Mouse (Mus musculus): ENCODE results near the gene Cacnb4. TPM values are rescaled to one million over a fixed set of nuclear protein-coding genes. Genes with fewer than 3 reads are reported as not detected.

Cacnb4 gene
- polyA plus RNA-seq, 1 experiment: 0.68 TPM

DNA sequence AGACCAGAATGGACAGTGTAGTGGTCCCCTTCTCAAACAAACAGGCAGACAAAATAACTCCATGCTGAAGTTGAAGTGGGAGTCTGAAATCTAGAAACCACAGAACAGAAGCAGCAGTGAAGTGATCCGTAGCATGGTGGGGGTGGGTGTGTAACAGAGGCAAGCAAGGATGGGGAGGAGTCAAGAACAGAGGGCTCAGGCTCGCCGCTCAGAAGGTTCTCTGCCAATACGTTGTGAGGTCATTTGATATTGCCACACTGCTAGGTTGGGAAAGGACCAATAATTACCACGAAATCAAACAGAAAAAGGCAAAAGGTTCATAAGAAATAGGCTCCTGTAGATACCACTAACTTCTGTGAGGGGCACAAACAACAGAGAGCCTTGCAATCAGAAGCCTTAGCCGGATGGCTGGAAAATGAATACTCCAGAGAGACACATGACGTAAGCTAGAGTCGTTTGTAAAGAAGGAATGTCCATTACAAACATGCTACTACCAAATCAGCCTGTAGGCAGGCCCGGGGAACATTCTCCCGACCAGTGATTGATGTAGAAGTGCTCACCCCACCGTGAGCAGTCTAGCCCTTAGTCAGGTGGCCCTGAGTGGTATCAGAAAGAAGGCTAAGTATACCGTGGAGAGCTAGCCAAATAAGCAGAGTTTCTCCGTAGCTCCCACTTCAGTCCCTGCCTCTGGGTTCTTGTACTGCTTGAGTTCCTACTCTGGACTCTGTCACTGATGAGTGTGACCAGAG lies 199.7 kb downstream of the Cacnb4 start:
- no peak for TF ChIP-seq CTCF (IDR thresholded peaks at IDR 0.05; ENCODE audit: control insufficient read depth, insufficient read depth, insufficient replicate concordance, low read depth, low read length)
- no peak for TF ChIP-seq POLR2A (IDR thresholded peaks at IDR 0.05; ENCODE audit: control insufficient read depth, low read depth, low read length)
- Histone ChIP-seq H3K27me3 (ENCODE audit: control insufficient read depth, insufficient read depth, low read length) (no peaks in the 10 kb centered on the region), H3K27ac (ENCODE audit: control insufficient read depth, insufficient read depth, low read depth, low read length) (no peak overlapping the region), H3K4me1 (ENCODE audit: control insufficient read depth, insufficient read depth, low read length) (no peaks in the 10 kb centered on the region), H3K36me3 (ENCODE audit: control insufficient read depth, insufficient read depth, low read length) (no peaks in the 10 kb centered on the region), H3K4me3 (ENCODE audit: control insufficient read depth, low read depth, low read length) (no peak overlapping the region)

DNA sequence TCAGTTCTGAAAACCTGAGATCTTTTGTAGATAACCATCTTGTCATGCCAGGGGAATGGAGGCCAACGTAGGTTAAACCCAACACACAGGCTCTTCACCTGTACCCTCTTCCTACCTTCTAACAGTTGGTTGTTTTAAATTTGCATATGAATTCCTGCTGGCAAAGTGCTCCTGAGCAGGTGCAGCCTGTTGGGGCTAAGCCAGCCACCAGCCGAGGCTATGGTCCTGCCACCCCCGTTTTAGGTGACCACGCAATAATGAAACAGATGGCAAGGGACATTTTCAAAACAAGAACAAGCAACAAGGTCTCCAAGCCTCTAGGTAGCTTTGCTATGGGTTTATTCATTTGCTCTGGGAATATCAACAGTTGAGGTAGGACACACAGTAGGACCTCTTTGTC lies 200.8 kb downstream of the Cacnb4 start:
- Histone ChIP-seq H3K4me1 (ENCODE audit: control insufficient read depth, insufficient read depth, low read length) (no peaks in the 10 kb centered on the region), H3K27me3 (ENCODE audit: control insufficient read depth, insufficient read depth, low read length) (no peaks in the 10 kb centered on the region), H3K27ac (ENCODE audit: control insufficient read depth, insufficient read depth, low read depth, low read length) (no peak overlapping the region), H3K36me3 (ENCODE audit: control insufficient read depth, insufficient read depth, low read length) (no peaks in the 10 kb centered on the region), H3K4me3 (ENCODE audit: control insufficient read depth, low read depth, low read length) (no peak overlapping the region)
- TF ChIP-seq POLR2A (IDR thresholded peaks at IDR 0.05; ENCODE audit: control insufficient read depth, low read depth, low read length): no peak
- TF ChIP-seq CTCF (IDR thresholded peaks at IDR 0.05; ENCODE audit: control insufficient read depth, insufficient read depth, insufficient replicate concordance, low read depth, low read length): no peak

DNA sequence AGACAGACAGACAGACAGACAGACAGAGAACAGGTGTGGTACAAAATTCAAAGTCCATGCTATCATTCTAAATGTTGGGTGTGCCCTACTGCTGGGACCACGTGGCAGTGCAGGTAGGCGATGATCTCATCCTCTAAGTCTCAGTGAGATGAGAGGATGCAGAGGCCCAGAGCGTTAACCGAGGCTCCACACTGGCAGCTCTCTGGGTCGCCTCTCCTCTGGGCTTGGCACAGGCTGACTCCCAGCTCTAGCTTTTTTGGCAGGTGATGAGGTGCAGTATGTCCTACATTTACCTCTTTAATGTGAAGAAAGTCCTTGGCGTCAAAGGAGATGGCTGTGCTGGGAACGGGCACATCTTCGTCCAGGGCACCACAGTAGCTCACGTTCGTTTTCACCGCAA lies 202.1 kb downstream of the Cacnb4 start:
- H3K27ac ChIP-seq (ENCODE audit: control insufficient read depth, insufficient read depth, low read depth, low read length): no peak overlapping the region
- no peaks in the 10 kb centered on the region for H3K27me3 ChIP-seq (ENCODE audit: control insufficient read depth, insufficient read depth, low read length)
- TF ChIP-seq POLR2A (IDR thresholded peaks at IDR 0.05; ENCODE audit: control insufficient read depth, low read depth, low read length) (no peak), CTCF (IDR thresholded peaks at IDR 0.05; ENCODE audit: control insufficient read depth, insufficient read depth, insufficient replicate concordance, low read depth, low read length) (no peak)
- H3K4me3 ChIP-seq (ENCODE audit: control insufficient read depth, low read depth, low read length): no peak overlapping the region
- H3K36me3 ChIP-seq (ENCODE audit: control insufficient read depth, insufficient read depth, low read length): no peaks in the 10 kb centered on the region
- no peaks in the 10 kb centered on the region for H3K4me1 ChIP-seq (ENCODE audit: control insufficient read depth, insufficient read depth, low read length)

DNA sequence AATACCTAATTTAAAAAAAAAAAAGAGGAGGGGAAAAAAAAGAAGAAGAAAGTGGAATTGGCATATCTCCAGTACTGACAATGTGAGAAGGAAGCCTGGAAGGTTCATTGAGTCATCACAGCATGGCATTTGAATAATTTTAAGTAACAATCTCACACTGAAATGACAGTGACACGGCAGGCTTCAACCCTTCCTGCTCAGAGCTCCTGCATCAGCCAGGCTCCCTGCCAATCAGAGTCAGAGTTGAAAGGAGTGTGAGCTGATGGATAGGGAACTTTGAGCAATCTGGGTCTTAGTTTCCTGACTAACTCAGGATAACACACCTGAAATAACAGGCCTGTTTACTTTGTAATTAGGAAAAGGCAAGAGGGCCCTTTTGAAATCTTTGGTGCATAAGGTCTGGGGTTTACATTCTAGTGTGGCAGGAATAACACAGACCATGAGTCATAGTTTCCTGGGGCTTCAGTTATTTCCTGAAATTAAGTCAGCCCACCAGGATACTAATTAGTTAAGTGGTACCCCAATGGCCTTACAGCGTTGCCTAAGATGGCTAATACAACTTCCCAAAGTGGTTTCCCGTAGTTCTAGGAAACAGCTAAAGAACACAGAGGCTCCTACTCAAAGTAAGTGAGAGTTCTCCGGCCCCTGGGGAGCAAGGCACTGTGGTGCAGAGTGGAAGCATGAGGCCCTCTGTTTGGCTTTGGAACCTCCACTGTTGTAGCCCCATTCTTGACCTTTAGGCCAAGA lies 204.9 kb downstream of the Cacnb4 start:
- no peaks in the 10 kb centered on the region for H3K27me3 ChIP-seq (ENCODE audit: control insufficient read depth, insufficient read depth, low read length)
- no peak overlapping the region for H3K27ac ChIP-seq (ENCODE audit: control insufficient read depth, insufficient read depth, low read depth, low read length)
- no peak overlapping the region for H3K4me3 ChIP-seq (ENCODE audit: control insufficient read depth, low read depth, low read length)
- TF ChIP-seq CTCF (IDR thresholded peaks at IDR 0.05; ENCODE audit: control insufficient read depth, insufficient read depth, insufficient replicate concordance, low read depth, low read length) (no peak), POLR2A (IDR thresholded peaks at IDR 0.05; ENCODE audit: control insufficient read depth, low read depth, low read length) (no peak)
- H3K4me1 ChIP-seq (ENCODE audit: control insufficient read depth, insufficient read depth, low read length): no peaks in the 10 kb centered on the region
- H3K36me3 ChIP-seq (ENCODE audit: control insufficient read depth, insufficient read depth, low read length): no peaks in the 10 kb centered on the region

DNA sequence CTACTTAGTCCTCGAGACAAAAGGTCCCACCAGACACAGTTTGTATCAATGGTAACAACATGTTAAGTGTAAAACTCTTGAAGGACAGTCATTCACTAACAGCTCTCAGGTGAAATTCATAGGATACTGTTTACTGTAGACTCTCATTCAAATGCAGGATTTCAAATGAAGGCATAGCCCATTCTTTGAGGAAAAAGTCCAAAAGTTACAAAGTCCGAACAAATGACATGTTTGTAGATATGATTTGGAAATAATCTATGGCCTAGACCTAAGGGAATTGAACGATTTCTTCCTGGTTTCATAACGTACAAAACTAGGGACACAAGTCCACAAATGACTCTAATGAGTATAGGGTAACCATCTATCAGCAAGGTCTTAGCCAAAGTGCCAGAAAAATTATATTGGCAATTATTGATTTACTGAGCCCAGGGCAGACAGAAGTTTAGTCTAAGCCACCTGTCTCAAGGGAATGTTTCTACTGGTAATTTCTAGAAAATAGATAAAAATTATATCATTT lies 206.5 kb downstream of the Cacnb4 start:
- TF ChIP-seq CTCF (IDR thresholded peaks at IDR 0.05; ENCODE audit: control insufficient read depth, insufficient read depth, insufficient replicate concordance, low read depth, low read length) (no peak), POLR2A (IDR thresholded peaks at IDR 0.05; ENCODE audit: control insufficient read depth, low read depth, low read length) (no peak)
- Histone ChIP-seq H3K4me1 (ENCODE audit: control insufficient read depth, insufficient read depth, low read length) (no peaks in the 10 kb centered on the region), H3K4me3 (ENCODE audit: control insufficient read depth, low read depth, low read length) (no peak overlapping the region), H3K27me3 (ENCODE audit: control insufficient read depth, insufficient read depth, low read length) (no peaks in the 10 kb centered on the region), H3K36me3 (ENCODE audit: control insufficient read depth, insufficient read depth, low read length) (no peaks in the 10 kb centered on the region), H3K27ac (ENCODE audit: control insufficient read depth, insufficient read depth, low read depth, low read length) (no peak overlapping the region)

DNA sequence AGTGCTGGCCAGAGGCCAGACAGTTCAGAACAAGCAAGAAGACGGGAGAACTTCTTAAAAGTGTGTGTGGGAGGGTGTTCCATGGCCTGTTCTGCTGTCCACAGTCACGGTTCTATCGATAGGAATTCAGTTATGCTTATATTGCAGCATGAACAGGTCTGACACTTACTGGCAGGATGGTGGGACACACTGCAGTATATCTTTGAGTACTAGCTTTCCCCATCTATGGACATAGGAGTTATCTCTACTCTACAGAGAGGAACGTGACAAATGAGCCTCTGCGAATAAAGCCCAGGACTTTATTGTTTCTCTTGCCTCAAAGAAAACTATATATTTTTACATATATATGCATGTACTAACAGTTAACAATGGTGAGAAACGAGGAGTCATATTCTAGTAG lies 209.0 kb downstream of the Cacnb4 start:
- Histone ChIP-seq H3K27ac (ENCODE audit: control insufficient read depth, insufficient read depth, low read depth, low read length) (no peak overlapping the region), H3K4me1 (ENCODE audit: control insufficient read depth, insufficient read depth, low read length) (no peaks in the 10 kb centered on the region), H3K36me3 (ENCODE audit: control insufficient read depth, insufficient read depth, low read length) (no peaks in the 10 kb centered on the region), H3K27me3 (ENCODE audit: control insufficient read depth, insufficient read depth, low read length) (no peaks in the 10 kb centered on the region), H3K4me3 (ENCODE audit: control insufficient read depth, low read depth, low read length) (no peak overlapping the region)
- TF ChIP-seq POLR2A (IDR thresholded peaks at IDR 0.05; ENCODE audit: control insufficient read depth, low read depth, low read length) (no peak), CTCF (IDR thresholded peaks at IDR 0.05; ENCODE audit: control insufficient read depth, insufficient read depth, insufficient replicate concordance, low read depth, low read length) (no peak)

DNA sequence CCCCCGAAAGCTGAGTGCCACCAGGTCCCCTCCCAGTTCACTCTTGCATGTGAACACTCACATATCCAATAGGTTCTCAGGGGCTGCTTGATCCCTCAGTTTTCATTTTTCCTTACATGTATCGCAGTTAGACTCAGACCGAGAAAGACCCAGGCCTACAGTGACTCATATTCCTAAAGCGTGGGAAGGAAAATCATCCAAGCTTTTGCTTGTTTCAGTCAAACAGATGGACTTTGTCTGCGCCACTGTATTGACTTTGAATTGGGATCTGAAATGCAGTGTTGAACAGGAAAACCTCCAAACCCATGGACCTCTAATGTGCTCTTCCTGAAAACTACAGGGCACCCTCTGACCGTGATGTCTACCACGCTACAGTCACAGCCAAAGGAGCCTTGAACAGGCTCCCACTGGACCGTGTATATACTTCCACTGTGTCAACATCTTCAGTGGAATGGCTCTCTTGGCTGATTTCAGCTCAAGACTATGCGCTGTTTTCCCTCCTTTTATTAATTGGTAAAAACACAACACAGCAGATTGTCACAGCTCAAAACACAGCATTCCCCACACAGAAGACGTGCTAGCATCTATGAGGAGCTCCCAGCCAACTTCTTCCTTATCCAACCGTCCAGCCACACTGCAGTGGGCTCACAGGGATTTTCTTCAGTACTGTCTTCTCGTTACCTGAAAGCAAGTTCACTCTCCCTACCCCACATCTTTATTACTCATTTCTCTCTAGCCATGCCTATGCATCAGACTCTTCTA lies 215.2 kb downstream of the Cacnb4 start:
- TF ChIP-seq CTCF (IDR thresholded peaks at IDR 0.05; ENCODE audit: control insufficient read depth, insufficient read depth, insufficient replicate concordance, low read depth, low read length) (no peak), POLR2A (IDR thresholded peaks at IDR 0.05; ENCODE audit: control insufficient read depth, low read depth, low read length) (no peak)
- H3K27ac ChIP-seq (ENCODE audit: control insufficient read depth, insufficient read depth, low read depth, low read length): no peak overlapping the region
- H3K27me3 ChIP-seq (ENCODE audit: control insufficient read depth, insufficient read depth, low read length): no peaks in the 10 kb centered on the region
- no peak overlapping the region for H3K4me3 ChIP-seq (ENCODE audit: control insufficient read depth, low read depth, low read length)
- H3K36me3 ChIP-seq (ENCODE audit: control insufficient read depth, insufficient read depth, low read length): no peaks in the 10 kb centered on the region
- no peaks in the 10 kb centered on the region for H3K4me1 ChIP-seq (ENCODE audit: control insufficient read depth, insufficient read depth, low read length)
